Mouse (Mus musculus) midbrain, postnatal 0 days (tissue): ENCODE results near the gene Slc35c1. TPM values are rescaled to one million over a fixed set of nuclear protein-coding genes. Genes with fewer than 3 reads are reported as not detected.

Experiments used
- ATAC-seq: fragments of 200-750 bp; cut with Nextera tagmentation; 2 replicates; pipeline ENCODE4 v1.8.0; 2017; ENCODE audit warnings: moderate number of reproducible peaks, mild to moderate bottlenecking, moderate TSS enrichment, moderate library complexity; ENCODE audit not compliant: low FRiP score
- DNase-seq: peaks from one replicate; pipeline ENCODE4 v3.0.0-alpha.2; 2015; ENCODE audit warnings: low spot score
- H3K27ac ChIP-seq: fragments of 300-500 bp; sonication (generic); 2 replicates; pipeline ENCODE4 v1.5.1; 2014; ENCODE audit warnings: low read depth, mild to moderate bottlenecking, low read length, mixed read lengths
- H3K27me3 ChIP-seq: fragments of 300-500 bp; sonication (generic); 2 replicates; pipeline ENCODE4 v1.6.1; 2014; ENCODE audit warnings: low read length, control low read depth, mixed read lengths; ENCODE audit not compliant: insufficient read depth
- H3K36me3 ChIP-seq: fragments of 300-500 bp; sonication (generic); 2 replicates; pipeline ENCODE4 v1.6.1; 2014; ENCODE audit warnings: low read length, control low read depth, mixed read lengths; ENCODE audit not compliant: insufficient read depth
- H3K4me1 ChIP-seq: fragments of 300-500 bp; sonication (generic); 2 replicates; pipeline ENCODE4 v1.6.1; 2014; ENCODE audit warnings: mild to moderate bottlenecking, control low read depth, antibody characterized with exemption, low read length, mixed read lengths; ENCODE audit not compliant: insufficient read depth
- H3K4me2 ChIP-seq: fragments of 300-500 bp; sonication (generic); 2 replicates; pipeline ENCODE4 v1.6.1; 2014; ENCODE audit warnings: low read depth, mild to moderate bottlenecking, low read length, mixed read lengths; ENCODE audit not compliant: poor library complexity, severe bottlenecking
- H3K4me3 ChIP-seq: fragments of 300-500 bp; sonication (generic); 2 replicates; pipeline ENCODE4 v1.5.1; 2014; ENCODE audit warnings: low read depth, mild to moderate bottlenecking, low read length, moderate library complexity
- H3K9ac ChIP-seq: fragments of 300-500 bp; sonication (generic); replicated peaks from 2 replicates; pipeline ENCODE4 v1.6.1; 2014; ENCODE audit warnings: mild to moderate bottlenecking, low read length, moderate library complexity, mixed read lengths; ENCODE audit not compliant: poor library complexity, severe bottlenecking
- H3K9me3 ChIP-seq: fragments of 300-500 bp; sonication (generic); 2 replicates; pipeline ENCODE4 v1.6.1; 2016; ENCODE audit warnings: low read length, control low read depth
- CTCF ChIP-seq: IDR thresholded peaks from 2 replicates; pipeline ENCODE4 v1.5.1; 2016; ENCODE audit warnings: antibody characterized with exemption, mild to moderate bottlenecking
- WGBS: fragments of 180-500 bp; shearing (Covaris S2); extraction: QIAGEN DNeasy Blood & Tissue Kit; methylation state at CpG from one replicate; pipeline ENCODE4 v1.1.7; 2014; 5-methylcytosine and 5-hydroxymethylcytosine counted together
- polyA plus RNA-seq: library from polyadenylated mRNA; unstranded; fragments of >200 nt; fragmentation: Nextera tagmentation; extraction: Ambion mirVana; gene quantifications from 2 replicates; pipeline ENCODE4 v1.2.1, GENCODE M21; 2015
- total RNA-seq: library from RNA; depleted of rRNA; stranded (reverse); fragments of >200 nt; gene quantifications from 2 replicates; pipeline ENCODE4 v1.2.3, GENCODE M21; 2014

Gene Slc35c1
- total and polyA plus RNA-seq, 2 experiments from 2014 or later: 16.8 to 18.6 TPM

- H3K4me3 ChIP-seq: no peak overlapping the region
- no peak for ATAC-seq
- H3K27ac ChIP-seq: no peak overlapping the region
- no peaks in the 10 kb centered on the region for H3K9me3 ChIP-seq
- peak overlapping the region; percentile 84 for H3K4me2 ChIP-seq
- peaks cover 22% of the 10 kb centered on the region for H3K4me1 ChIP-seq
- TF ChIP-seq CTCF: peak; percentile 10; the same call in 1 of the 2 replicates
- H3K36me3 ChIP-seq: peaks cover 18% of the 10 kb centered on the region
- no peaks in the 10 kb centered on the region for H3K27me3 ChIP-seq
- H3K9ac ChIP-seq: peak overlapping the region; percentile 24; the same call in 1 of the 2 replicates
- 67% methylated on average over 8 of the region's 8 CpGs for WGBS
- no peak for DNase-seq
These were observed 3.3 kb downstream of the Slc35c1 start for GRCm38 (mm10) chr2:92456970-92457530.

- peaks cover 18% of the 10 kb centered on the region for H3K36me3 ChIP-seq
- peak overlapping the region; percentile 29; the same call in 1 of the 2 replicates for H3K9ac ChIP-seq
- H3K9me3 ChIP-seq: no peaks in the 10 kb centered on the region
- DNase-seq (no peak), ATAC-seq (no peak)
- H3K4me3 ChIP-seq: no peak overlapping the region
- no peak overlapping the region for H3K4me2 ChIP-seq
- peaks cover 22% of the 10 kb centered on the region for H3K4me1 ChIP-seq
- no peak overlapping the region for H3K27ac ChIP-seq
- no peaks in the 10 kb centered on the region for H3K27me3 ChIP-seq
- TF ChIP-seq CTCF: no peak
- WGBS: 52% methylated on average over 3 of the region's 3 CpGs
These were observed 4.6 kb downstream of the Slc35c1 start for GRCm38 (mm10) chr2:92455704-92456103.

- Histone ChIP-seq H3K36me3 (peaks cover 18% of the 10 kb centered on the region), H3K4me2 (no peak overlapping the region), H3K27ac (no peak overlapping the region), H3K4me3 (no peak overlapping the region), H3K4me1 (peaks cover 22% of the 10 kb centered on the region), H3K27me3 (no peaks in the 10 kb centered on the region), H3K9ac (no peak overlapping the region), H3K9me3 (no peaks in the 10 kb centered on the region)
- no peak for TF ChIP-seq CTCF
- no peak for ATAC-seq
- WGBS: 93% methylated on average over 11 of the region's 11 CpGs
- DNase-seq: no peak
These were observed 6.2 kb downstream of the Slc35c1 start for GRCm38 (mm10) chr2:92454166-92454565.

GRCm38 (mm10) chr2:92451126-92451525 is 9.2 kb downstream of the Slc35c1 start:
- Histone ChIP-seq H3K9me3 (no peaks in the 10 kb centered on the region), H3K4me3 (no peak overlapping the region), H3K36me3 (peaks cover 18% of the 10 kb centered on the region), H3K27ac (no peak overlapping the region), H3K9ac (no peak overlapping the region), H3K4me1 (no peaks in the 10 kb centered on the region; the same call in 1 of the 2 replicates), H3K27me3 (no peaks in the 10 kb centered on the region), H3K4me2 (no peak overlapping the region)
- no peak for DNase-seq
- ATAC-seq: no peak
- 90% methylated on average over 3 of the region's 3 CpGs for WGBS
- no peak for TF ChIP-seq CTCF

- WGBS: 66% methylated on average over 7 of the region's 7 CpGs
- Histone ChIP-seq H3K9me3 (no peaks in the 10 kb centered on the region), H3K9ac (no peak overlapping the region), H3K4me1 (no peaks in the 10 kb centered on the region), H3K4me2 (no peak overlapping the region), H3K27ac (no peak overlapping the region), H3K27me3 (no peaks in the 10 kb centered on the region), H3K36me3 (no peaks in the 10 kb centered on the region), H3K4me3 (no peak overlapping the region)
- ATAC-seq: no peak
- DNase-seq: no peak
- TF ChIP-seq CTCF: peak; percentile 43
These were observed 13.1 kb downstream of the Slc35c1 start for GRCm38 (mm10) chr2:92447121-92447740.

GRCm38 (mm10) chr2:92446656-92447055 is 13.7 kb downstream of the Slc35c1 start:
- ATAC-seq (no peak), DNase-seq (no peak)
- no peaks in the 10 kb centered on the region for H3K27me3 ChIP-seq
- no peak overlapping the region for H3K4me3 ChIP-seq
- no peak overlapping the region for H3K4me2 ChIP-seq
- H3K4me1 ChIP-seq: no peaks in the 10 kb centered on the region
- no peak overlapping the region for H3K9ac ChIP-seq
- no peaks in the 10 kb centered on the region for H3K9me3 ChIP-seq
- H3K27ac ChIP-seq: no peak overlapping the region
- TF ChIP-seq CTCF: no peak
- H3K36me3 ChIP-seq: no peaks in the 10 kb centered on the region
- WGBS: 73% methylated on average over 8 of the region's 8 CpGs
